Mouse (Mus musculus): Measurements from ENCODE around the gene Eif4enif1.
"Not testable (repeated sequence)": the region's sequence is repeated elsewhere in the genome, so short reads cannot be mapped to it uniquely, and the experiment has no call there.

Gene Eif4enif1

GRCm38 (mm10) chr11:3181971-3182370 is 20.2 kb upstream of the Eif4enif1 start:
- peak; percentile 13 to 28 for DNase-seq

- DNase-seq, result not testable (repeated sequence)
Observed at GRCm38 (mm10) chr11:3182707-3183106, 19.5 kb upstream of the Eif4enif1 start.

GRCm38 (mm10) chr11:3193363-3193762 is 8.8 kb upstream of the Eif4enif1 start, which contains the start of gene Sfi1:
Gene Sfi1 (minus strand): TSS chr11:3193463.
- DNase-seq, result no peak

- not testable (repeated sequence) for DNase-seq
Observed at GRCm38 (mm10) chr11:3200636-3201035, 1.6 kb upstream of the Eif4enif1 start.

GRCm38 (mm10) chr11:3201326-3202230 is 614 bp upstream of the Eif4enif1 start:
- peak; percentile 12 to 18 for DNase-seq

GRCm38 (mm10) chr11:3202781-3203441 is 719 bp downstream of the Eif4enif1 start:
- peak; percentile 51 to 63 for DNase-seq

DNA sequence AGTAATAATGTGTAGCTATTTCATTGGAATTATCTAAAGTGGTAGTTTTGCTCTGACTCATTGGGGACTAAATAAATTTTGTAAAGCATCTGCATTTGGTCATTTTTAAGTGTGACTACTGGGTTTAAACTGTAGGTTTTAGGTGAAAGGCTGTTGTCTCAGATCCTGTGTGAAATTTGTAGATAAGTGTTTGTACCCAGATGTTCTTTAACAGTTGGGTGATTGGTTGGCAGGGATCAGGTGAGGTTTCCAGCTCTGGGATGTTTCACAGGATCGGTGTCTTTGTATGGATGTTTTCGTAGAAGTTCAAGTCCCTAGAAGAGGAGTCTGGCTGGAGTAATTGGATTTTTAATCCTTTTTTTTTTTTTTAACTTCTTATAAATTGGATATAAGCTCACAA is 1.6 kb downstream of the Eif4enif1 start:
- DNase-seq, result no peak

DNA sequence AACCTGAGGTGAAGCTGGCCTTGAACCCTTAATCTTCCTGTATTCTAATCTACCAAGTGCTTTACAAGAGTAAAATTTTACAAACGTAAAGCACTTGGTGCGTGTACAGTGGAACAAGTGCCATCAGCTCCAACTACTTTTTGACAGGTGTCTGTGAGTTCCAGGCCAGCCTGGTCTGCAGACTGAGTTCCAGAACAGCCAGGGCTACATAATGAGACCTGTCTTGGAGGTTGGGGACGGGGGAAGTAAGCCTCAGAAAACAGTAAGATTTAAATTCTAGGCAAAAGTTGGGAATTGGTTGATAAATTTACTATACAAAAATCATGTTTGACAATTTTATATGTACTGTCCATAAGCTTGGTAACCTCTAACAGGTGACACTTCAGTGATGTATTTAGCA is 3.0 kb downstream of the Eif4enif1 start:
- DNase-seq, result no peak

DNA sequence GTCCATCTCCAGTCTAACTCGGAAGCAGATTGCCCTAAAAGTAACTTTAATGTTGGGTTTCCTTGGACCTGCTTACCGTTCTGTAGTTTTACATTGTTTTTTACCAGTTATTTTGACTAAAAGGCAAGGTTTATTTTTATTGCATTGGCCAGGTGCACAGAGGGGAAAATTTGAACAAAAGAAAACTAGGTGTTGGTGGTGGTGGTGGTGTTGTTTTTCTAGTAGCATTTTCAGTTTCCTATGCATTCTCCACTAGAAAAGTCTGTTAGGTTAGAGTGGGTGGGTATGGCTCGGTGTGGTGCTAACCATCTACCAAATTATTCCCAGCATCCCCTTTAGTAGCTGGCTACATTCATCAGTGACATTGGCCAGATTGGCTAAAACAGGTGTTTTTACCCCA is 4.6 kb downstream of the Eif4enif1 start:
- no peak for DNase-seq

GRCm38 (mm10) chr11:3212526-3212925 is 10.3 kb downstream of the Eif4enif1 start:
- no peak for DNase-seq

DNA sequence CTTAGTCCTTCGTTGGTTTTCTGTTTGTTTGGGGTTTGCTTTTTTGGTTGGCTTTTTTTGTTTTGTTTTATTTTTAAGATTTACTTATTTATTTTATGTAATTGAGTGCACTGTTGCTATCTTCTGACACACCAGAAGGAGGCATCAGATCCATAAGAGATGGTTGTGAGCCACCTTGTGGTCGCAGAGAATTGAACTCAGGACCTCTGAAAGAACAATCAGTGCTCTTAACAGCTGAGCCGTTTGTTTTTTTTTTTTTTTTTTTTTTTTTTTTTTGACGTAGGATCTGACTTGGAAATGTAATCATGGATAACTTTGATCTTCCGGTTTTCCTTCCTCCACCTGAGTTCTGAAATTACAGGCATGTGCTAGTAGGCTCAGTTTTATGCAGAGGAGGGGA is 20.9 kb downstream of the Eif4enif1 start:
- DNase-seq, result no peak

DNA sequence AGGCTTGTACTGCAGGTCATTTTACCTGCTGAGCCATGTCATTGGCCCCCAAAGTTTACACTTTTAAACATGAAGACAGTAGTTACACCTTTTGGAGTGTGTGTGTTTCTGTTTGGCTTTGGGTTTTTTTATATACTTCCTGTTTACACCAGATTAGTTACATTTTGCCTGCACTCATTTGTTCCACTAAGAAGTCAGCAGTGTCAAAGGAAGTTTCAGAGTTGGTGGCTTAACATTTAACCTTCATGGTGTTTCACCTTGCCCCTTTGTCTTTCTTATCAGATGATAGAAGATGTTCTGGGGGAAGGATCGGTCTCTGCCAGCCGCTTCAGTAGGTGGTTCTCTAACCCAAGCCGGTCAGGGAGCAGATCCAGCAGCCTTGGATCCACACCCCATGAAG is 24.9 kb downstream of the Eif4enif1 start:
- DNase-seq, result no peak

DNA sequence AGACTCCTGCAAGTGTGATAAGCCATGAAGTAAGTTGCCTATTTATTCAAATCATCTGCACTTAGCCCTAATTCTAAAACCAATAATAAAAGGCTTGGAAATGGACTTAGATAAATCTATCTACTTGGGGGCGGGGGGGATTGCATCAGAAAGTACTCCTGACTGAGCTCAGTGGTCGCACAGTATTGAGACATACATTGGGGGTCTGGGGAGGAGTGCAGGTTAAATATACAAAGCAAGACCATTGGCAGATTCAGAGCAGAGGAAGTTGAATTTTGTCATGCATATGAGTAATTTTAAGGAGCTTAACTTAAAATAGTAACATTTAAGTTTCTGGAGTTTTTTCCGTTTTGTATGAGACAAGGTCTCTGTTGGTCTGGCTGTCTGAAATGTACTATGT is 30.1 kb downstream of the Eif4enif1 start:
- no peak for DNase-seq

DNA sequence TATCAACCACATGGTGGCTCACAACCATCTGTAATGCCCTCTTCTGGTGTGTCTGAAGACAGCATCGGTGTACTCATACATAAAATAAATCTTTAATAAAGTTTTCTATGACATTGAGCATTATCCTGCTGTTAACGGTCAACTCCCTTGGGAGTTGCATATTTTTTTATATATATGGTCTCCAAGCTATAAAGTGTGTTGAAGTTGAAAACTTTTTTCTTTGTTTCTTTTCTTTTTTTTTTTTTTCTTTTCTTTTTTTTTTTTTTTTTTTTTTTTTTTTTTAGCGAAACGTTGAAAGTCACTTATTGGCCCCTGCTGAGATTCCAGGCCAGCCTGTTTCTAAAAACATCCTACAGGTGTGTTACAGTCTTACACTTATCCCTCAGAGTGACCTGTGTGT is 31.5 kb downstream of the Eif4enif1 start:
- no peak for DNase-seq

GRCm38 (mm10) chr11:3235277-3235676 is 33.1 kb downstream of the Eif4enif1 start:
- DNase-seq, result no peak

GRCm38 (mm10) chr11:3242395-3242794 is 40.2 kb downstream of the Eif4enif1 start:
- DNase-seq, result no peak

- peak; percentile 24 to 29 for DNase-seq
Observed at GRCm38 (mm10) chr11:3243771-3244170, 41.6 kb downstream of the Eif4enif1 start.

- DNase-seq, result no peak
Observed at GRCm38 (mm10) chr11:3247387-3247786, 45.2 kb downstream of the Eif4enif1 start.

DNA sequence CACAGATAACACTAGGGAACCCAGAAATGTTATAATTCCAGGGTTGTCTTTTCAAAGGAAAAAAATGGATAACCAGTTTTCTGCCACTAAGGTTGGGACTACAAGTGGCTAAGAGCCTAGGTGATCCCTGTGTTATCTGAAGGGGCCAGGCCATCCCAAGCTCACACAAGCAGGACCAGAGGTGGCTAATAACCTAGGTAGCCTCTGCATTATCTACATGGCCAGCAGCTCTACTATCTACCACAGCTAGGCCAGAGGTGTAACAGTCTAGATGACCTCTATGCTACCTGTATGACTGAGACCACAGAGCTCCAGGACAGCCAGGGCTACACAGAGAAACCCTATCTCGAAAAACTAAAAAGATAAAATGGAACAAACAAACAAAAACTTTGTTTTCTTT is 57.3 kb downstream of the Eif4enif1 start:
- no peak for DNase-seq

DNA sequence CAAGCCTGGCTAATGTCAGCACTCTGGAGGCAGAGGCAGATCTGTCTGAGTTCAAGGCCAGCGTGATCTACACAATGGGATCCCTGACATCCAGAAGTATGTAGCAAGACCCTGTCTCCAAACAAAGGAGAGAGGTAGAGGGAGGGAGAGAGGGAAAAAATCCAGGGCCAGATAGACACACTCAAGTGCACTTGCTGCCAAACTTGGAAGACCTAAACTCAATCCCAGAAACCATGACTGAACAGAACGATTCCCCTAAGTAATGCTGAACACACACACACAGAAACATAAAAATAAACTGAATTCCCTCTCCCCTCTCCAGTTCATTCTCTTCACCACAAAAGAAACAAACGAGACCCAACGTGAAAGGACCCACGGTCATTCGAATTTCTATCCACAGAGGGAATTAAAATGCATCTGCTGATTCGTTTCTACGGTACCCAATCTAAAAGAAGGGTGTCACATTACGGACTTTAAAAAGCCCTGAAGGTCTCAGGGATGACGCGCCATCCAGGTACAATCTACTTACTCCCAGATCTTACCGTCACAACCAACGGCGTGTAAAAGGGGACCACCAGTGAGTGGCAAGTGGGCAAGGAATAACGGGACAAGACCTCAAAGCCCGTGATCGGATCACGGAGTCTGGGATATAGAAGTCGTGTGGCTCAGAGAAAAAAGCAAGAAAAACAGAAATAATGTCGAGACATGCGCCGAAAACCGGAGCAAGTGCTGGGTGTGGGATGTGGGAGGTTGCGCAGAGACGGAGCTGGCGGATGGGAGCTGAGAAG is 63.3 kb downstream of the Eif4enif1 start:
- no peak for DNase-seq

- DNase-seq, result peak; percentile 87 to 93
Observed at GRCm38 (mm10) chr11:3266079-3266685, 64.0 kb downstream of the Eif4enif1 start, which contains the start of gene Drg1. Gene Drg1 (minus strand): TSS chr11:3266415.

DNA sequence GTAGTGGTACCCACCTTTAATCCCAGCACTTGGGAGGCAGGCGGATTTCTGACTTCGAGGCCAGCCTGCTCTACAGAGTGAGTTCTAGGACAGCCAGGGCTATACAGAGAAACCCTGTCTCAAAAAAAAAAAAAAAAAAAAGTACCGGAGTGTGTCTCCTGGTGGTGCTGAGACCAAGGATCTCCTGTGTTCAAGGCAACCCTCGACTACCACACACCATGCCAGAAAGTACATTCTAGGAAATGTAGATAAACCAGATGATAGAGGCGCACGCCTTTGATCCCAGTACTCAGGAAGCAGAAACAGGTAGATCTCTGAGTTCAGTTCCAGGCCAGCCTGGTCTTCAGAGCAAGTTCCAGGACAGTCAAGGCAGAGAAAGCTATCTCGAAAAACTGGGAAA is 64.9 kb downstream of the Eif4enif1 start:
- DNase-seq, result no peak

DNA sequence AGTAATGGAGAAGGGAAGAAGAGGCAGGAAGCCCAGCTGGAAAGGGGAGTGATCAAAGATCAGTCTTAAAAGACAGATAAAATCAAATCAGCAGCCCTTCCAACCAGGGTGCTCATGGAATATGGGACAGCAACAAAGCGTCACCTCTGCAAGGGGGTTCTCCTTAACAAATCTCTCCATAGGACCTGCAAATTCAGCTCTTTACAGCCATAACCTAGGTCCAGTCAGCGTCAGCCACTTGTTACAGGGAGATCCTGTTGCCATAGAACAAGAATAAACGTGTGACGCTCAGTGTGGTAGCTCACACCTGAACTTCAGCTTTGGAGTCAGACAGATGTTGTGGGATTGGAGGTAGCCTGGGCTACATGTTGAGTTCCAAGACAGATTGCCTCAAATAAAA is 67.0 kb downstream of the Eif4enif1 start:
- no peak for DNase-seq
